Comparison of ENCODE assay signal across 8 mouse cellular contexts in genomic region chr1:151095344-151096050, GRCm38 (mm10).
DNase-seq lines count a peak whose midpoint lies in the region; ATAC-seq and TF ChIP-seq lines count a peak whose summit lies in the region.

No protein-coding gene starts in this region.

- WGBS in heart, embryonic 13.5 days: 65% methylated on average over 10 of the region's 10 CpGs
- WGBS in limb, embryonic 10.5 days: 91% methylated on average over 10 of the region's 10 CpGs
- 58% methylated on average over 10 of the region's 10 CpGs for WGBS in midbrain, embryonic 15.5 days

- peak overlapping the region; percentile 58 for H3K27ac ChIP-seq in heart, embryonic 13.5 days (replicated peaks)
- peak overlapping the region; percentile 47; the same call in 1 of the 2 replicates for H3K27ac ChIP-seq in limb, embryonic 10.5 days
- no peak overlapping the region for H3K27ac ChIP-seq in midbrain, embryonic 15.5 days
- H3K27ac ChIP-seq in layer of hippocampus, adult 2 months: no peak overlapping the region

- no peak for ATAC-seq in heart, embryonic 13.5 days (ENCODE audit: extremely low read depth, insufficient number of reproducible peaks, low FRiP score, low TSS enrichment)
- peak; percentile 72; the same call in 1 of the 2 replicates for ATAC-seq in midbrain, embryonic 15.5 days (replicated peaks)

- no peak for DNase-seq in heart, adult 8-10 months (ENCODE audit: low spot score)
- DNase-seq in limb, embryonic 10.5 days (ENCODE audit: low spot score): no peak
- DNase-seq in layer of hippocampus, adult 2 months (ENCODE audit: low spot score in 2 of 2): no peak
- no peak for DNase-seq in adipocyte (ENCODE audit: low spot score)
- DNase-seq in lung, postnatal 25 days (ENCODE audit: low spot score): no peak

- H3K27me3 ChIP-seq in heart, embryonic 13.5 days (replicated peaks): no peaks in the 10 kb centered on the region
- no peaks in the 10 kb centered on the region for H3K27me3 ChIP-seq in erythroblast, embryonic 14.5 days (ENCODE audit: control insufficient read depth)
- H3K27me3 ChIP-seq in limb, embryonic 10.5 days (ENCODE audit: low read depth, poor library complexity, severe bottlenecking): no peaks in the 10 kb centered on the region
- H3K27me3 ChIP-seq in midbrain, embryonic 15.5 days (replicated peaks): no peaks in the 10 kb centered on the region

- H3K4me2 ChIP-seq in heart, embryonic 13.5 days: peak overlapping the region; percentile 63
- 0 out of 2 replicates have a peak overlapping the region, but pooled peaks have one; percentile 16 for H3K4me2 ChIP-seq in midbrain, embryonic 15.5 days

- TF ChIP-seq CTCF in layer of hippocampus, adult 2 months (conservative IDR thresholded peaks at IDR 0.05): no peak

- H3K36me3 ChIP-seq in heart, embryonic 13.5 days: no peaks in the 10 kb centered on the region
- H3K36me3 ChIP-seq in erythroblast, embryonic 14.5 days (ENCODE audit: control insufficient read depth): no peaks in the 10 kb centered on the region; the same call in 1 of the 2 replicates
- no peaks in the 10 kb centered on the region for H3K36me3 ChIP-seq in limb, embryonic 10.5 days
- H3K36me3 ChIP-seq in midbrain, embryonic 15.5 days (replicated peaks): no peaks in the 10 kb centered on the region

- H3K9me3 ChIP-seq in heart, embryonic 13.5 days: no peaks in the 10 kb centered on the region
- peaks cover 2% of the 10 kb centered on the region; the same call in 1 of the 2 replicates for H3K9me3 ChIP-seq in erythroblast, embryonic 14.5 days (ENCODE audit: control insufficient read depth, low read length)
- H3K9me3 ChIP-seq in limb, embryonic 10.5 days (replicated peaks): no peaks in the 10 kb centered on the region
- H3K9me3 ChIP-seq in midbrain, embryonic 15.5 days: no peaks in the 10 kb centered on the region

- H3K4me3 ChIP-seq in heart, embryonic 13.5 days: peak overlapping the region; percentile 32
- H3K4me3 ChIP-seq in erythroblast, embryonic 14.5 days (replicated peaks): peak overlapping the region; percentile 43
- no peak overlapping the region for H3K4me3 ChIP-seq in limb, embryonic 10.5 days
- H3K4me3 ChIP-seq in midbrain, embryonic 15.5 days: no peak overlapping the region
- H3K4me3 ChIP-seq in layer of hippocampus, adult 2 months: no peak overlapping the region

- peaks cover 19% of the 10 kb centered on the region for H3K4me1 ChIP-seq in heart, embryonic 13.5 days
- peaks cover 61% of the 10 kb centered on the region for H3K4me1 ChIP-seq in erythroblast, embryonic 14.5 days (ENCODE audit: control insufficient read depth)
- H3K4me1 ChIP-seq in limb, embryonic 10.5 days: peaks cover 8% of the 10 kb centered on the region
- H3K4me1 ChIP-seq in midbrain, embryonic 15.5 days: peaks cover 7% of the 10 kb centered on the region; the same call in 1 of the 2 replicates

- no peak overlapping the region for H3K9ac ChIP-seq in heart, embryonic 13.5 days
- no peak overlapping the region for H3K9ac ChIP-seq in midbrain, embryonic 15.5 days

Comparison
In these comparisons a context has a peak if more than half of its experiments do, and no peak if none do; other contexts are left out.
1. H3K27ac ChIP-seq: peak in heart, embryonic 13.5 days (single experiment) and limb, embryonic 10.5 days (single experiment); none in midbrain, embryonic 15.5 days (single experiment) and layer of hippocampus, adult 2 months (single experiment).
2. H3K4me3 ChIP-seq: peak in heart, embryonic 13.5 days (single experiment) and erythroblast, embryonic 14.5 days (single experiment); none in limb, embryonic 10.5 days (single experiment), midbrain, embryonic 15.5 days (single experiment) and layer of hippocampus, adult 2 months (single experiment).